Mouse (Mus musculus): ENCODE data around the gene Adgrv1. TPM values are rescaled to one million over a fixed set of nuclear protein-coding genes. Genes with fewer than 3 reads are reported as not detected.

Gene Adgrv1
- polyA plus RNA-seq, 1 experiment from 2014 or later, result 19.1 TPM

DNA sequence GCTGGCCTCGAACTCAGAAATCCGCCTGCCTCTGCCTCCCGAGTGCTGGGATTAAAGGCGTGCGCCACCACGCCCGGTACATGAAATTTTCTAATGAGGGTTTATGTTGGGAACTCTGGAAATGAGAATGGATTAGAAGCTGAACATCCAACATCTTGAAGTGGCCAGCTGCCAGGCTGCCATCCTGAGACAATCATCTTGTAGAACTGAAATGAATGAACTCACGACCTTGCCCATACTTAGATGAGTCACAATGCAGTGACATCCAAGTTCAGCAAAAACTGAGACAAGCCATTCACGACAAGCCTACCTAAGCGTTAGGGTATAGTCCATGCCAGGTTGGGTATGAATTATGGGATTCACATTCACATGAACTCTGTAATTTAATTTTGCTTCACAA is 393.1 kb downstream of the Adgrv1 start:
- H3K4me2 ChIP-seq, result no peak overlapping the region
- H3K4me3 ChIP-seq, result no peak overlapping the region
- 0 out of 2 replicates have a peak, but pooled peaks cover under 1% of the 10 kb centered on the region for H3K4me1 ChIP-seq (replicated peaks)
- no peak overlapping the region for H3K27ac ChIP-seq
- no peak overlapping the region for H3K9ac ChIP-seq
- no peak for ATAC-seq (ENCODE audit: low FRiP score)
- no peaks in the 10 kb centered on the region for H3K36me3 ChIP-seq
- no peaks in the 10 kb centered on the region for H3K27me3 ChIP-seq
- H3K9me3 ChIP-seq, result no peaks in the 10 kb centered on the region
- WGBS, result 96% methylated on average over 10 of the region's 10 CpGs

- no peak overlapping the region for H3K4me3 ChIP-seq
- H3K27me3 ChIP-seq, result no peaks in the 10 kb centered on the region
- 97% methylated on average over 3 of the region's 3 CpGs for WGBS
- H3K9ac ChIP-seq, result no peak overlapping the region
- ATAC-seq (ENCODE audit: low FRiP score), result no peak
- no peak overlapping the region for H3K27ac ChIP-seq
- H3K36me3 ChIP-seq, result no peaks in the 10 kb centered on the region
- 0 out of 2 replicates have a peak, but pooled peaks cover 3% of the 10 kb centered on the region for H3K4me1 ChIP-seq (replicated peaks)
- no peaks in the 10 kb centered on the region for H3K9me3 ChIP-seq
- no peak overlapping the region for H3K4me2 ChIP-seq
Observed at GRCm38 (mm10) chr13:81239427-81239826, 393.5 kb downstream of the Adgrv1 start.

DNA sequence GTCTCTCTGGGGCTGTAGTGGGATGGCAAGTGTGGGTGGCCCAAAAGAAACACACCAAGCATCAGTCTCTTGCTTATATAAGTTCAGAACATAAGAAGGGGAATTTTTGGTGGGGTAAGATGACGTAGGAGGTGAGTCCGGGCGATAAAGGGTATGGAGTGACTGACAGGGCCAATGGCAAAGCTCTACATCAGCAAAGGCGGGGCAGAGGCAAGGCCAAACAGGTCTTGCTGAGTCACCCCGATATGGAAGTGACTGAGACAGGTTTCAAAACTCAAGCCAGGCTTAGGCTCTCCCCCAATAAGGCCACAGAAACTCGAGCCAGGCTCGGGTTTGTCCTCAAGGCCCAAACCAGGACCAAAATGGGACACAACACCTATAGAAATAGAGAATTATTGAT is 394.1 kb downstream of the Adgrv1 start:
- Histone ChIP-seq H3K27me3 (no peaks in the 10 kb centered on the region), H3K9me3 (no peaks in the 10 kb centered on the region), H3K4me3 (no peak overlapping the region), H3K4me1 (replicated peaks) (0 out of 2 replicates have a peak, but pooled peaks cover 3% of the 10 kb centered on the region), H3K9ac (no peak overlapping the region), H3K36me3 (no peaks in the 10 kb centered on the region), H3K4me2 (no peak overlapping the region), H3K27ac (no peak overlapping the region)
- no peak for ATAC-seq (ENCODE audit: low FRiP score)
- 94% methylated on average over 7 of the region's 7 CpGs for WGBS

GRCm38 (mm10) chr13:81237947-81238346 is 395.0 kb downstream of the Adgrv1 start:
- Histone ChIP-seq H3K9me3 (no peaks in the 10 kb centered on the region), H3K4me1 (replicated peaks) (0 out of 2 replicates have a peak, but pooled peaks cover 3% of the 10 kb centered on the region), H3K27ac (no peak overlapping the region), H3K9ac (no peak overlapping the region), H3K36me3 (no peaks in the 10 kb centered on the region), H3K27me3 (no peaks in the 10 kb centered on the region), H3K4me2 (no peak overlapping the region), H3K4me3 (no peak overlapping the region)
- no peak for ATAC-seq (ENCODE audit: low FRiP score)
- 83% methylated on average over 5 of the region's 5 CpGs for WGBS

DNA sequence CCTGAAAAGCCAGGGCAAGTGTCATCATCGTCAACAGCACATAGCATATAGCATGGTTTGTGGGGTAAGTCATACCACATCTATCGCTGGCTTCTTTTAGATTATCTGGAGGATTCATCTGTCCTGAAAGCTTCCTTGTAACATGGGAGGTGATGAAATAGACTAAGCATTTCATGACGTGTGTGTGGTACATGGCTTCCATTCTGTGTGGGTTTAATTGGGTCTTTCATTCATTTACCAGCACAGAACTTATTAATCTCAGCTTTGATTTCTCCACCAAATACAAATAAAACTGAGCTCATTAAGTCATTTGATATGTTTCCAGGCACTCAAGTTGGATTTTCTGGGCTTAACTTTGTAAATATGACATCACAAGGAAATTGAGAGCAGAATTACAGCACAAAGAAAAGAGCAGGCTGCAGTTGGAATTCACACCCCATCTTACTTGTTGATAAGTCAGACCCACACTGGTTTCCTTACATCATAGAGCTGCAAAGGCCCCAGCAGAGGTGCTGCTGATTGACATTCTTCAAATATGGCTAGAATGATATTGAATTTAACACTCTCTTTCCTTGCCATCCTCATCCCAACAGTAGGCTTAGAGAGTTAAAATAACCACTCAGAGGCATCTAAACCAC is 396.1 kb downstream of the Adgrv1 start:
- no peak overlapping the region for H3K9ac ChIP-seq
- H3K27me3 ChIP-seq, result no peaks in the 10 kb centered on the region
- no peak overlapping the region for H3K27ac ChIP-seq
- no peak overlapping the region for H3K4me2 ChIP-seq
- H3K4me1 ChIP-seq (replicated peaks), result 0 out of 2 replicates have a peak, but pooled peaks cover 3% of the 10 kb centered on the region
- WGBS, result 93% methylated on average over 3 of the region's 3 CpGs
- no peak overlapping the region for H3K4me3 ChIP-seq
- H3K9me3 ChIP-seq, result no peaks in the 10 kb centered on the region
- no peaks in the 10 kb centered on the region for H3K36me3 ChIP-seq
- no peak for ATAC-seq (ENCODE audit: low FRiP score)

GRCm38 (mm10) chr13:81234031-81234430 is 398.9 kb downstream of the Adgrv1 start:
- Histone ChIP-seq H3K27me3 (no peaks in the 10 kb centered on the region), H3K27ac (no peak overlapping the region), H3K4me1 (replicated peaks) (0 out of 2 replicates have a peak, but pooled peaks cover 3% of the 10 kb centered on the region), H3K9ac (no peak overlapping the region), H3K9me3 (no peaks in the 10 kb centered on the region), H3K4me2 (no peak overlapping the region), H3K4me3 (no peak overlapping the region), H3K36me3 (no peaks in the 10 kb centered on the region)
- ATAC-seq (ENCODE audit: low FRiP score), result no peak
- WGBS, result 87% methylated on average over 2 of the region's 2 CpGs

- no peak for ATAC-seq (ENCODE audit: low FRiP score)
- no peak overlapping the region for H3K27ac ChIP-seq
- H3K9ac ChIP-seq, result no peak overlapping the region
- H3K27me3 ChIP-seq, result no peaks in the 10 kb centered on the region
- H3K4me3 ChIP-seq, result no peak overlapping the region
- no peak overlapping the region for H3K4me2 ChIP-seq
- no peaks in the 10 kb centered on the region for H3K9me3 ChIP-seq
- H3K36me3 ChIP-seq, result no peaks in the 10 kb centered on the region
- 0 out of 2 replicates have a peak, but pooled peaks cover 3% of the 10 kb centered on the region for H3K4me1 ChIP-seq (replicated peaks)
Observed at GRCm38 (mm10) chr13:81232839-81233238, 400.1 kb downstream of the Adgrv1 start.

DNA sequence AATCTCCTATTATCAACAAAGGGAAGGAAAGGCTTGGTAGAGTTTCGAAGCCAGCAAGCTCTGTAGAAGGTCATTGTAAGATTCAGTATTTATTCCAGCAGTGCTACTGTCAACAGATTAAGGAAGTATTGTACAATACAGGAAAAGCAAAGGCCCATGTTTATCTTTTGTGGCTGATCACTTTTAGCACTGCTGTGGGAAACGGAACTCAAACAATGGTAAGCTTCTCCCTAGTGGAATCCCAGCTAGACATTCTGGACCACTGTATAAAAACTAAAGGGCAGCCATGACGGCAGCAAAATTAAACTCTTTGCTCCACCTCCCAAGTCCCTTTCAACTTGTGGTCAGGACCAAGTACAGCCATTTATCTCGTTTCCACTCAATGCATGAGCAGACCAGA is 402.8 kb downstream of the Adgrv1 start:
- Histone ChIP-seq H3K9me3 (no peaks in the 10 kb centered on the region), H3K36me3 (no peaks in the 10 kb centered on the region), H3K27ac (no peak overlapping the region), H3K9ac (no peak overlapping the region), H3K4me2 (no peak overlapping the region), H3K27me3 (no peaks in the 10 kb centered on the region), H3K4me1 (replicated peaks) (0 out of 2 replicates have a peak, but pooled peaks cover 3% of the 10 kb centered on the region), H3K4me3 (no peak overlapping the region)
- 75% methylated on average over 4 of the region's 4 CpGs for whole genome bisulfite sequencing
- ATAC-seq (ENCODE audit: low FRiP score), result no peak

- Histone ChIP-seq H3K27me3 (no peaks in the 10 kb centered on the region), H3K9ac (no peak overlapping the region), H3K36me3 (no peaks in the 10 kb centered on the region), H3K4me2 (no peak overlapping the region), H3K27ac (no peak overlapping the region), H3K4me3 (no peak overlapping the region), H3K9me3 (no peaks in the 10 kb centered on the region), H3K4me1 (replicated peaks) (no peaks in the 10 kb centered on the region)
- no peak for ATAC-seq (ENCODE audit: low FRiP score)
- WGBS, result 84% methylated on average over 3 of the region's 3 CpGs
Observed at GRCm38 (mm10) chr13:81223768-81224167, 409.2 kb downstream of the Adgrv1 start.

GRCm38 (mm10) chr13:81222377-81222776 is 410.6 kb downstream of the Adgrv1 start:
- Histone ChIP-seq H3K4me3 (no peak overlapping the region), H3K9ac (no peak overlapping the region), H3K4me2 (no peak overlapping the region), H3K27me3 (no peaks in the 10 kb centered on the region), H3K27ac (no peak overlapping the region), H3K9me3 (no peaks in the 10 kb centered on the region), H3K4me1 (replicated peaks) (no peaks in the 10 kb centered on the region), H3K36me3 (no peaks in the 10 kb centered on the region)
- ATAC-seq (ENCODE audit: low FRiP score), result no peak
- WGBS, result 82% methylated on average over 1 of the region's 1 CpGs

DNA sequence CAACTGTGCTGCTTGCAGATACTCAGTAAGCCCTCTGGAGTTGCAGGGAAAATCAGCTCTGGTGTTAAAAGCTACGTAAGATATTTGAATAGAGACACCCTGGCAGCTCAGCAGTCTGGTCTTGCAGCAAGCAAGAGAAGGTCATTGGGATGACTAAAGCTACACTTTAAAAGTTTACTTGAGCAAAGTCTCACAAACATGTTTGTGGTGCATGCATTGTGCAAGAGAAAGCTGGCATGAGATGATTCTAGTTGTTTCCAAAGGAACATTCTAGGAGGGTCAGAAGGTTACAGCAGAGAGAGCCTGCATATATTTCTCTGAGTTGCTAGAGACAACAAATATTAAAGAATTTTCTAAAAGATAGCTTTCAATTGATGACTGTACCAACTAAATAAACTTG is 421.5 kb downstream of the Adgrv1 start:
- WGBS, result 89% methylated on average over 1 of the region's 1 CpGs

DNA sequence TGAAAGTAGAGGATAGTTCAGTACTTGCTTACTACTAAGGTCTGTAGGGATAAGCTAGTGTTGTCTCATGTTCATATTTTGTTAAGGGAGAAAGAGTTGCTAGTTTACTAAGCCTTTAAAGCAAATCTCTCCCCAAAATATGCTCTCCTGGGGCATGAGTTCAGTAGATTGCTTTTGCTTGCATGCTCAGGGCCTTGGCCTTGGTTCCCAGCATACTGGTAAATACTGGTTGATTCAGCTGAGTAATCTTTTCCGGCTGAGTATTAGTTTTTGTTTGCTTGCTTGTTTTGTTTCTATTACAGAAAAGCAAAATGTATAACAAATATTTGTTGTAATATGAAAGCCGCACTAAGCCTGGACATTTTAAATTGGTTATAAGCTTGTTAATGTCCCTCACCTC is 422.4 kb downstream of the Adgrv1 start:
- H3K4me2 ChIP-seq, result no peak overlapping the region
- no peaks in the 10 kb centered on the region; the same call in 1 of the 2 replicates for H3K9me3 ChIP-seq
- H3K4me3 ChIP-seq, result no peak overlapping the region
- no peaks in the 10 kb centered on the region for H3K27me3 ChIP-seq
- no peak overlapping the region for H3K9ac ChIP-seq
- 94% methylated on average over 2 of the region's 2 CpGs for WGBS
- no peaks in the 10 kb centered on the region for H3K36me3 ChIP-seq
- no peaks in the 10 kb centered on the region for H3K4me1 ChIP-seq (replicated peaks)
- no peak for ATAC-seq (ENCODE audit: low FRiP score)
- H3K27ac ChIP-seq, result no peak overlapping the region

More for the DNA sequence above, 421.5 kb downstream of the Adgrv1 start:
- H3K27me3 ChIP-seq, result no peaks in the 10 kb centered on the region
- no peaks in the 10 kb centered on the region; the same call in 1 of the 2 replicates for H3K9me3 ChIP-seq
- H3K27ac ChIP-seq, result no peak overlapping the region
- H3K4me1 ChIP-seq (replicated peaks), result no peaks in the 10 kb centered on the region
- H3K4me3 ChIP-seq, result no peak overlapping the region
- no peak overlapping the region for H3K9ac ChIP-seq
- ATAC-seq (ENCODE audit: low FRiP score), result no peak
- H3K36me3 ChIP-seq, result no peaks in the 10 kb centered on the region; the same call in 1 of the 2 replicates
- H3K4me2 ChIP-seq, result no peak overlapping the region

DNA sequence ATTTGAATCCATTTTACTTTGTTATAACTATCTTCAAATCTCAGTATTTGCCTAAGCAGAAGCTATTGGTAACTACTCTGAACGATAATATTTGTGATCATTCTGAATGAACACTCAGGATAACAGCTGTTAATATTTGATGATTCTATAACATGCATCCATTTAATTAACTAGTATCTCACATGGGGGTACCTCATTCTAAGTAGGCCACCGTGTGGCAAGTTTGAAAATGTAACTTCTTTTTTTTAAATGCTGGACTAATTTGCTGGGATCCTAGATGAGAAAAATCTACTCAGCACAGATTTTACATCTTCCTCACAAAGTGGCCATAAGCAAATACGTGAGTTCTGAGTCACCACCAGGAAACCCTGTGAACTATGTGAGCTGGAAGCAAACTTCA is 423.1 kb downstream of the Adgrv1 start:
- H3K4me3 ChIP-seq, result no peak overlapping the region
- no peak overlapping the region for H3K27ac ChIP-seq
- 85% methylated on average over 3 of the region's 3 CpGs for WGBS
- no peaks in the 10 kb centered on the region for H3K36me3 ChIP-seq
- H3K4me2 ChIP-seq, result no peak overlapping the region
- no peaks in the 10 kb centered on the region for H3K27me3 ChIP-seq
- no peak for ATAC-seq (ENCODE audit: low FRiP score)
- H3K9me3 ChIP-seq, result no peaks in the 10 kb centered on the region
- no peaks in the 10 kb centered on the region for H3K4me1 ChIP-seq (replicated peaks)
- H3K9ac ChIP-seq, result no peak overlapping the region
